Mouse (Mus musculus) brain, embryonic 18.5 days (tissue): ENCODE measurements around the gene Ankrd12.
"Not testable (repeated sequence)": the region's sequence is repeated elsewhere in the genome, so short reads cannot be mapped to it uniquely, and the experiment has no call there.

Source experiments
- DNase-seq: peaks from one replicate; pipeline ENCODE4 v3.0.0-alpha.2; 2012; ENCODE audit warnings: low read depth, low spot score

The Ankrd12 gene

GRCm38 (mm10) chr17:66084486-66084885 lies 7.6 kb upstream of the Ankrd12 start:
- DNase-seq = no peak

- DNase-seq = no peak
These were observed 555 bp upstream of the Ankrd12 start for GRCm38 (mm10) chr17:66077437-66077850.

DNA sequence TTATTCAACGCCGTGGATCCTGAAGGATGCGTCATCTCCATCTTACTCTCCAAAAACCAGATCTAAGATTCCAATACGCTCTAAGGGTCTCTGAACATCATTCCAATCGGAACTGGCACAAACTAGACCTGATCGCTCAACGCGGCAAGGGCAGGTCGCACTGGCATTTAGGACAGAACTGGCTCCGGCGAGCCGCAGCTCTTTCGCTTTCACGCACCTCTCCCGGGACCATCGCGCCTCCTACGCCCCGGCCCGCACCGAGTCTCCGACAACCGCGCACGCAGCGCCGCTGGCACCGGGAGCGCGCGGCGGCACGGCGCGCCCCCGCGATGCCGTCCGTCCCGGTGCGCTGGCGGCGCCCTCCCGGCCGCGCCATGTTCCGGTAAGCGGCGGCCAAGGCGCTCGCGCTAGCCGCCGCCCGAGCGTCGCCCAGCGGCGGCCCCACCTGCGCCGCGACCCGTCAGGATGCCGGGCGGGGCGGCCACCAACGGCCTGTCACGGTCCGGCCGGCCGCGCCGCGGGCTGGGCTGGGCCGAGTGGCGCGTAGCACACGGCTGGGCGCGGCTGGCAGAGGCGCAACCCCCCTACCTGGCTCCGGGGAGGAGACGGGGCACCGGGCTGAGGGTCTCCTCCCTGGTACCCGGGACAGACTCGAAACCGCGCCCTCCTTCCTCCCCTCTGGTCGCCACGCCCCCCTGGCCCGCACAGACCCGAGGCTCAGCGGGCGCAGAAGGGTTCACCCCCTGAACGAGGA lies 538 bp downstream of the Ankrd12 start:
- no peak for DNase-seq

- DNase-seq = no peak
These were observed 1.1 kb downstream of the Ankrd12 start for GRCm38 (mm10) chr17:66075827-66076173.

DNA sequence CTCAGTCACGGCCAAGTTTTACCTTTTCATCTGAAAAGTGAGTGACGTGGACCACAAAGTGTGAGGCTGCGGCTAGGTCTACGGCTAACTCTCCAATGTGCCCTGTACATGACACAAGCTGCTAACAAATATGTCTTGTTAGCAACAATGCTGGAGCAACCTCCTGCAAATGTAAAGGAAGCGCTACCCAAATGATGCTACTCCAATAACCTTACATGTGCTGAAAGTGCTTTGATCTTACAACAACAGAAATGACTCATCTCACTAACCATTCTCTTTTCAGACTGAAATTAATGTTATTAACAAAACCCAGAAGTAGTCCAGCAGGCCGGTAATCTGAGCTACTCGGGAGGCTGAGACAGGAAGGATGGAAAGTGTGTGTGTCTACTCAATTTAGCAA lies 2.9 kb downstream of the Ankrd12 start:
- no peak for DNase-seq

GRCm38 (mm10) chr17:66069036-66069435 lies 7.9 kb downstream of the Ankrd12 start:
- not testable (repeated sequence) for DNase-seq

DNA sequence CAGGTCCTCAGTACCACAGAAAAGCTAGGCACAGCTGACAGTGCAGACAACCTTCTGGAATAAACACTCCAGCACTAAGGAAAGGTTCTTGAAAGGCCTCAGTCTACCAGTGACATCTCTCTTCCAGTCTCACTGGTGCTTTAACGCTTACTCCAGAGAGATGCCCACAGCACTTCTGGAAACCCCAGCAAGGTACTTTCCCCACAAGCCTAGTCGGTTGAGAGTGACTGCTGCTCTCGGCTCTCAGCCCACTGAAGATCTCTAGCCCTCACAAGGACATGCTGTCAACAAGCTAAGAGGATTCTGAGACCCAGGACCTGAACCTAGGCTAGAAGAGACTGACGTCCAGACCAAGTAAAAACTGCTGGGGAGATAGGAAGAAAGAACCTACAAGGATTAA lies 11.8 kb downstream of the Ankrd12 start:
- DNase-seq = no peak

DNA sequence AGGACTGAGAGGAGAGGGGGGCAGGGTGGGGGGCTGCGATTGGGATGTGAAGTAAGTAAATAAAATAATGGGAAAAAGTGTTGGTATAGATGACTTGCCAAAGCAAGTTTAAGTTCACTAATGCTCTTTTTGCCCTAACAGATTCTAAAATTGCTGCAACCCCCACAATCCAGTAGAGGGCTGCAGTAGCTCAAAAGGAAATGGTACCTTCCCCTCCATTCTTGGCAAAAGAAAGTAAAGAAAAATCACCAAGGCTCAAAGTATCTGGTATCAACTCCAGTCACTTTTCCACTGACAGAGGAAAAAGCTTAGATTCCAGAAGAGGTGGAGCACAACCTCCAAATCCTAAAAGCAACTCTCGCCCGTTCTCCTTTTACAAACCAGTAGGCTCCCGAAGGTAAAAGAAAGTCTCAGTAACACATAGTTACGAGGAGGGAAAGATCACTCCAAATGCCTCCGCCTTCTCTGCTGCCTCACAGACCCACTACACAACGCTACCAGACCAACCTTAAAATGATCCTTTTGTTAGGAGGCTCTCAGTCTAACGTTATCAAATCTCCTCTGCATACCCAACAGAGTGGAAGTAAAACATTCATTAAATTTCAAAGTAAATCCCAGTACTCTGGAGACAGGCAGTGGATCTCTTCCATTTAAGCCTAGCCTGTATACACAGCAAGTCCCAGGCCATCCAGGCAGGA lies 15.5 kb downstream of the Ankrd12 start:
- DNase-seq = no peak

DNA sequence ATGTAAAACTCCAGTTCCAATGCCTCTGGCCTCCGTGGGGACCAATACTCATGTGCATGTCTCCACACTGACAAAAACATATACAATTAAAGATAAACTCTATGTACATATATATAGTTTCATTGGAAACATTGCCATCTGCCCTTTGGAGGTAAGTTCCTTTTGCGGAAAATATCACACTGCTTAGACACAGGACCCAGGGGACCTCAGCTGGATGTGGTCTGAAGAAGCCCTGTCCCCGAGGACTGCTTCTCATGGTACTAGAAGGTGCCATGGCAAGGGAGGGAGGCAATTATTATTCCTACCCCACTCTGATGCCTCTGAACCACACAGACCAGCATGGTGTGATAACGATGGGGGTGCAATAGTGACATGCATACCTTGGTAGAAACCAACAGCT lies 18.7 kb downstream of the Ankrd12 start:
- no peak for DNase-seq

DNA sequence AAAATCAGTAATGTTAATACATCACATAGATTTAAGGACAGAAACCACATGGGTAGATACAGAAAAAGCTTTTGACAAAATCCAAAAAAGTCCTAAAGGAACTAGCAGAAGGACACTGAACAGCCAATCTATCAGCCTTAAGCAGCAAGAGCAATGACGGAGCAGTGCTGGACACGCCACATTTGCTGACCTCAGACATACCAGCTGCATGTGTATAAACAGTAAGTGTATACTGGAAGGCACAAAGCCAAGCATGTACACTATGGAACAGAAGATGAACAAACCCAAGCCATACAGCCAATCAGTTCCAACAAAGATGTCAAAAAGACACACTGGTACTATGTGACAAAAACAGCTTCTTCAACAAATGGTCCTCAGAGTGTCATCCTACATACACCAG lies 19.7 kb downstream of the Ankrd12 start:
- DNase-seq = no peak

DNA sequence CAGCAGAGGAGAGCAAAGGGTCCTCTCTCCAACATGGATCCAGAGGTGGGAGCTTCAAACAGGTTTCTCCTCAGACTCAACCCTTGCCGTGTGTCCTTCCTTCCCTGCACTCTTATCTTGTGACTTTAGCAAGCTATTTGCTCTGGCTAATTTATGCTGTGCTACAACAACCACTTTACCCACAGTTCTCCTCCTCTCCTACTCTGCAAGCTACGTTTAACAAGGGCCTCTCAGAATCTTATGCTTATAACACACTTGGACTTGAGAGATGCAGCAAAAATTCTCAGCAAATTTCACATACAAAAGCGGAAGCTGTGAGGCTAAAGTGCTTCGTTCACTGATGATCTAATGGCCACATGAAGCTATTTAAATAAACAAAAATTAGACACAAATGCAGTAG lies 23.5 kb downstream of the Ankrd12 start:
- no peak for DNase-seq

DNA sequence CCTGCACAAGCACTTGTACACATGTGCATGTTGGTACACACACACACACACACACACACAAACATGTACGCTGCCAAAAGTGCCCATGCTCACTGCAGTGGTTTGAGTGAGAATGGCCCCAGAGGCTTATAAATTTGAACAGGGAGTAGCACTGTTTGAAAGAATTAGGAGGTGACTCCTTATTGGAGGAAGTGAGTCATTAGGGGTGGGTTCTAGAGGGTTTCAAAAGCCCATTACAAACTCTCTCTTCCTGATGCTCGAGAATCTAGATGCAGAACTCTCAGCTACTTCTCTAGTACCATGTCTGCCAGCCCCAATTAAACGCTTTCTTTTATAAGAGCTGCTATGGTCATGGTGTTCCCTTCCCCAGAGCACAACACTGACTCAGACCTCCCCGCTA lies 28.1 kb downstream of the Ankrd12 start:
- DNase-seq = no peak

DNA sequence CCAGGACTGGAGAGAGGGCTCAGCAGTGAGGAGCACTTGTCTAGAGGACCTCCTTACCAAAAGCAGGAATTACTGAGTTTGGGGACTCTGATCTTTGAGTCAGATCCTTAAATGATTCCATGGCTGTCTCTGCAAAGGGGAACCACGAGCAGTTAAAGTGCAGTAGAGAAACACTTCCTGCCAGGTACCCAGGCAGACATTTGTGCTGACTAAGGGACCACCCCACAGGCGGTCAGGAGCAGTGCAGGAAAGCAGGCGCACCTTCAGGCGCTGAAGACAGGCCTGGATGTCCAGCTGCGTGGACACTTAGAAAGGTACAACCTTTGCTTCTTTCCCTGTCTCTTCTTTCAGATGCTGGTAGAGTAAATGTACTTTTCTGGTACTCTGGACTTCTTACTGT lies 28.7 kb downstream of the Ankrd12 start:
- DNase-seq = no peak

GRCm38 (mm10) chr17:66043679-66044078 lies 33.2 kb downstream of the Ankrd12 start:
- not testable (repeated sequence) for DNase-seq

GRCm38 (mm10) chr17:66041020-66041419 lies 35.9 kb downstream of the Ankrd12 start:
- no peak for DNase-seq

DNA sequence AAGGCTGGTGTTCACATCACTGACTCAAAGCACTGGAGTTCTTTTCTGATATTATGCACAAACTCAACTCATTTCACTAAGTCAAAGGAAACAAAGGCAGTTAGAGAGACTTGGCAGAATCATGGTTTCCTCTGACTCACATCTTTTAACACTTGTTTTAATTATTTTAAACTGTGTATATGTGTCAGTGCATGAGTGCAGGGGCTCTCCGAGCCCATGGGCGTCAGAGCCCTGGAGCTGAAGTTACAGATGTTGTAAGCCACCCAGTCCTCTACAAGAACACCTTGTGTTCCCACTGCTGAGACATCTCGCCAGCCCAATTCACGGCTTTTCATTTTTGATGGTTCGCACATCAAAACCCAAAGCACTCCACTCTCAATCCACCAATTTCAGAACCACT lies 43.6 kb downstream of the Ankrd12 start:
- DNase-seq = no peak

GRCm38 (mm10) chr17:66031991-66032390 lies 44.9 kb downstream of the Ankrd12 start:
- DNase-seq = no peak

DNA sequence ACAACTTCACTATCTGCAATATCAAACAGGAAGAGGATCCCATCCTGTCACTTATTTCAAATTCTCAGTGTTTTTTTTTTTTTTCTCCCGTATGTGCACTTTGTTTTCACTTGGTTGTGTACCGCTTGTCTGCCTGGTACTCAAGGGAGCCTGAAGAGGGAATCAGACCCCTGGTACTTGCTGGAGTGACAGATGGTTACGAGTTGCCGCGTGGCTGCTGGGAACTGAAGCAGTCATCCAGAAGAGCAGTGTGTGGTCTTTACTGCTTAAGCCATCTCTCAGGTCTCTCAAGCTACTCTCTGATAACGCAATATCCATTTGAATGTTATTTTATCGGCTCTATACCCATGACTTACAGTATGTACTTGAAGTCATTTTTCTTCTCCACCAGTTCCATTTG lies 52.7 kb downstream of the Ankrd12 start:
- no peak for DNase-seq

- no peak for DNase-seq
These were observed 65.1 kb downstream of the Ankrd12 start for GRCm38 (mm10) chr17:66011790-66012189.

DNA sequence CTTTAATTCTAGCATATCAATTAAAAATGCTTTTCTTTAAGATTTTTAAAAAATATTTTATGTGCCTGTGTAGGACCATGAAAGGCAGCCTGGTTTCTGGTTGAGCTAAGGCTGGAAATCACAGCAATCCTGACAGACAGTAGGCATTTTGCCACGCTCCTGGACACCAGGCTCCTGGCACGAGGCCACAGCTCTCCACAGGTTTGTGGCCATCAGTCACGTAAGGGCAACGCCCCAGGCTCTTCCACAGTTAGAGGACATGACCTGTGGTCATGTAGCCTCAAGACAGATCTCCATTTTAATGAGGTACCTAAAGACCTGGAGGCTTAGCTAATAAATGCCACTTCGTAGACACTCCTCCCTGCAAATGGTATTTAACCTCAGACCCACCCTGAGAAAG lies 69.0 kb downstream of the Ankrd12 start:
- no peak for DNase-seq

DNA sequence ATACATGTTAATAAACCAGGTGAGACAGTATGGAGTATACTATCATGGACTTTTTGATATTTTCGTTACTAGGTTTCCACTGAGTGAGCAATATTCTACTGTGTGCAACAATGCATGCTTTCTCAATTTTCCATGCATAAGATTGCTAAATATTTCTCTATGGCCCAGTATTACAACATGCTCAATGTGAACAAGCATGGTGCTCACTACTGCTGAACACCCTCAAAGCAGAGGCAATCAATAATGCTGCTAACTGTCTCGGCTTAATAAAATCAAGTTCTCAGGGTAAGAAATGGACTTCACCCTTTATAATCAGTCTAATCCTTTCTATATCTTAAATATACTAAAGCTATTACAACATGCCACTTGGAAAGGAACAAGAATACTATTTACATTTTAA lies 69.4 kb downstream of the Ankrd12 start:
- no peak for DNase-seq

GRCm38 (mm10) chr17:65988151-65988820 lies 88.6 kb downstream of the Ankrd12 start:
- DNase-seq = no peak

- DNase-seq = not testable (repeated sequence)
These were observed 100.2 kb downstream of the Ankrd12 start for GRCm38 (mm10) chr17:65976720-65977119.
